Comparison of ENCODE assay signal across 29 mouse cellular contexts in the genomic region with DNA sequence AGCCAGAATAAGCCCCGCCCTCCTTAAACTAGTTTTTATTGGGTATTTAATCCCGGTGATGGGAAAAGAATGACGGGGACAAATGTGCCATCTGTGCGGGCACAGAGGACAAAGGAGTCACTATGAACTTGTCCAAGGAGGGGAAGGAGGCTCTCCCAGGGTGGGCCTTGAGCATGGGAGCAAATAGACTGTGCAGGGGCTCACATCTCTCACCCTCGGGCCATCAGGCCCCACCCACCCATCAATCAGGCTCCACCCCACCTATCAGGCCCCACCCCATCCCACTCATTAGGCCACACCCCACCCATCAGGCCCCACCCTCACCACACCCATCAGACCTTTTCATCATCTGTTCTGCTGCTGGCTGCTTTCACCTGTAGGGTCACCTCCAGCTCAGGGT. TPM values are rescaled to one million over a fixed set of nuclear protein-coding genes. Genes with fewer than 3 reads are reported as not detected.
"Had no signal": no experiment of that assay in that cellular context is flagged by ENCODE, and none has a peak within 500 bp of the region (broad histone marks: within the 10 kb centered on the region; RNA-seq: fewer than 3 reads in every experiment).

No protein-coding gene starts in this region.

- H3K4me1 ChIP-seq: hindbrain, embryonic 13.5 days; hindbrain, embryonic 15.5 days had no signal

- DNase-seq: gastrocnemius, postnatal 14 days; gastrocnemius, postnatal 36 days; heart, adult 11 months; heart, adult 2 months; heart, postnatal 14 days; heart, postnatal 36 days; kidney, adult 11 months; kidney, adult 2 months; kidney, postnatal 10 days; kidney, postnatal 25 days; kidney, postnatal 4 days had no signal

- H3K9me3 ChIP-seq: heart, embryonic 13.5 days; heart, embryonic 15.5 days; hindbrain, embryonic 13.5 days; hindbrain, embryonic 15.5 days; limb, embryonic 12.5 days had no signal

- H3K9ac ChIP-seq: heart, embryonic 13.5 days; heart, embryonic 15.5 days; hindbrain, embryonic 13.5 days; hindbrain, embryonic 15.5 days; limb, embryonic 12.5 days; liver, embryonic 14.5 days had no signal

- H3K4me2 ChIP-seq: heart, embryonic 11.5 days; heart, embryonic 13.5 days; heart, embryonic 15.5 days; hindbrain, embryonic 13.5 days; hindbrain, embryonic 15.5 days; limb, embryonic 12.5 days had no signal

- H3K4me3 ChIP-seq: heart, adult 2 months; heart, embryonic 13.5 days; heart, embryonic 15.5 days; hindbrain, embryonic 13.5 days; hindbrain, embryonic 15.5 days; layer of hippocampus, adult 2 months; left cerebral cortex, adult 2 months; limb, embryonic 12.5 days had no signal

- H3K27me3 ChIP-seq: heart, embryonic 15.5 days; hindbrain, embryonic 15.5 days had no signal

- ATAC-seq: hindbrain, postnatal 0 days; intestine, embryonic 16.5 days had no signal

- H3K27ac ChIP-seq: heart, adult 2 months; heart, embryonic 13.5 days; heart, embryonic 15.5 days; hindbrain, embryonic 13.5 days; hindbrain, embryonic 15.5 days; hindbrain, postnatal 0 days; layer of hippocampus, adult 2 months; left cerebral cortex, adult 2 months; limb, embryonic 12.5 days; liver, embryonic 14.5 days had no signal

- H3K36me3 ChIP-seq: heart, embryonic 13.5 days; heart, embryonic 15.5 days; hindbrain, embryonic 13.5 days; hindbrain, embryonic 15.5 days; limb, embryonic 12.5 days had no signal

RNA-seq across cellular contexts. Expression of a gene that starts 5.1 kb away (rescaled TPM):
- polyA plus RNA-seq: hindbrain, postnatal 0 days; limb, embryonic 12.5 days had no signal

RNA-seq across cellular contexts. Expression of a gene that starts 26.5 kb away (rescaled TPM):
- polyA plus RNA-seq: heart, adult 2 months; heart, embryonic 11.5 days; heart, embryonic 13.5 days; heart, embryonic 15.5 days; heart, postnatal 0 days; hindbrain, embryonic 11.5 days; hindbrain, embryonic 13.5 days; hindbrain, embryonic 15.5 days; kidney, adult 2 months; kidney, embryonic 14.5 days; kidney, embryonic 16.5 days; limb, embryonic 12.5 days; limb, embryonic 14.5 days; liver, adult 2 months; liver, embryonic 14.5 days had no signal

RNA-seq across cellular contexts. Expression of a gene that starts 41.5 kb away (rescaled TPM):
- polyA plus RNA-seq: heart, adult 2 months; hindbrain, embryonic 11.5 days; hindbrain, embryonic 13.5 days; hindbrain, embryonic 15.5 days; intestine, embryonic 14.5 days; liver, adult 2 months had no signal
